Mouse (Mus musculus) effector memory CD4-positive, alpha-beta T cell, adult 7 months (primary cell): ENCODE results near the gene Rad23a. TPM values are rescaled to one million over a fixed set of nuclear protein-coding genes. Genes with fewer than 3 reads are reported as not detected.

Experiments
- polyA plus RNA-seq: library from polyadenylated mRNA; unstranded; fragments of 100-300 nt; shearing (Covaris generic); gene quantifications from one replicate; pipeline ENCODE4 v1.2.1, GENCODE M21; 2017

Rad23a gene
- polyA plus RNA-seq, result 132 TPM

DNA sequence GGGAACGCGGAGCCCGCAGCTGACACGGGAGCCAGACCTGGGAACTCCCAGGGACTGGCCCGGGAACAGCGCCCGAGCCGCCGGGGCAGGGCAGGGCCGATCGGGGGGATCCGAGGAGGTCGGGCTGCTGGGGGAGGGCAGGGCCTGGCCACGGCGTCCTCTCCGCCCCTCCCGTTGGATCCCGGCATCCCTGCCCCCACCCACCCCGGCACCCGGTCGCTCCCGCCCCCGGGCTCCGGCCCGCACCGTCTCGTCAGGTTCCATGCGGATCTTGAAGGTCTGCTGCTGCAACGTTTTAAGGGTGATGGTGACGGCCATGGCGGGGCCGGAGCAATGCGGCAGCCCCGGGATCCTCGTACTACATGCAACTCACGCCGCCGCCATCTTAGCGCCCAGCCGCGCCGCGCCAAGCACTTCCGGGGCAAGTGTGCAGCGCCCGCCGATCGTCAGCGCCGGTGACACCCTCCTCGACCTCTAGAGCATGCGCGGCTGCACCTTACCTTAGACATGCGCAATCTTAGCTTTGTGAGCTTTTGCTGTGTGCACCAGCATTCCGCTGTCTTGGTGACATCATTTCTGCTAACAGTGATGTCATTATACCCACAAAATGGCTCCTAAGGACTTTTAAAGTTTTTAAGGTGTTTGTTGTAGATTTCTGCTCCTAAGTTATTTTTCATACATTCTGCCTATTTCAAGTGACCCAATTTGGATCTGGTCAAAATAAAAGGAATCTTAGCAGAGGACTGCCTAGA lies at the start of gene Rad23a:
Gene Rad23a (minus strand): TSS at position 418 of the 752 bp plus-strand sequence.

GRCm38 (mm10) chr8:84871376-84872308 lies 31.2 kb upstream of the Rad23a start, which contains the start of gene Syce2:
Gene Syce2, plus strand, starts transcription at chr8:84872111.

DNA sequence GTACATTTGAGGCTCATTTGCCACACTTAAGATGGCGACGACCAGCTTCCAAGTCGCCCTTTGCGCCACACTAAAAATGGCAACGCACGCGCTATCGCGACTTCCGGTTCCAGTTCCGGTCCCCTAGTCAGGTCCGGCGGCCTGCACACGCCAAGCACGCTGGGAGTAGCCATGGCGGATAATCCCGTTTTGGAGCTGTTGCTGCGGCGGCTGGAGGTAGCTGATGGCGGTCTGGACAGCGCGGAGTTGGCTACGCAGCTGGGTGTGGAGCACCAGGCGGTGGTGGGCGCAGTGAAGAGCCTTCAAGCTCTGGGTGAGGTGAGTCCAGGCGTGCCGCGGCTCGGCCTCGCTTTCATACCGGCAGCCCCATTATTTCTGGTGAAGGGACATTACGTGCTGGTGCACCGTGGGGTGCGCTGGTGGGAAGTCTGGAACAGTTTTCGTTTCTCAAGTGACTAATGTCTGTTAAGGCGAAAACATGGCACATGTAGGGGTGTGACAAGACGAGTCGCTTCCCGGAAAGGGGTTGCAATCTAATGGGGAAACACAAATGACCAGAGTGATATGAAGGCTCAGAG lies 16.5 kb upstream of the Rad23a start, which contains the start of gene Farsa:
Gene Farsa (plus strand): TSS at position 126 of the 578 bp plus-strand sequence.

GRCm38 (mm10) chr8:84846722-84847572 lies 6.5 kb upstream of the Rad23a start, which contains the start of gene Calr:
Gene Calr, minus strand, starts transcription at chr8:84846934.

DNA sequence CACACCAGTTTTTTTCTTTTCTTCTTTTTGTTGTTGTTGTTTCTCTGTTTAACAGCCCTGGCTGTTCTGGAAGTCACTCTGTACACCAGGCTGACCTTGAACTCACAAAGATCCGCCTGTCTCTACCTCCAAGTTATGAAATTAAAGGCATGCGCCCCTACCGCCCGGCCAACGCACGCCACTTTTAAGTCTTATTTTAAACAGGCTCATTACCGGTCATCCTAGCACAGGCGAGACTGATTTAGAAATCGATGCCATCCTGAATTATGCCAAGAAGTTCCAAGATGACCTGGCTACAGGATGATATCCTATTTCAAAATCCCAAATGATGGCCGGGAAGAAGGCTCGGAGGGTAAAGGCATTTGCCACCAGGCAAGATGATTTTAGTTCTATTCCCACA lies 9.0 kb downstream of the Rad23a start, which contains the start of gene Gadd45gip1:
Gene Gadd45gip1 (plus strand): TSS at position 33 of the 400 bp plus-strand sequence.

DNA sequence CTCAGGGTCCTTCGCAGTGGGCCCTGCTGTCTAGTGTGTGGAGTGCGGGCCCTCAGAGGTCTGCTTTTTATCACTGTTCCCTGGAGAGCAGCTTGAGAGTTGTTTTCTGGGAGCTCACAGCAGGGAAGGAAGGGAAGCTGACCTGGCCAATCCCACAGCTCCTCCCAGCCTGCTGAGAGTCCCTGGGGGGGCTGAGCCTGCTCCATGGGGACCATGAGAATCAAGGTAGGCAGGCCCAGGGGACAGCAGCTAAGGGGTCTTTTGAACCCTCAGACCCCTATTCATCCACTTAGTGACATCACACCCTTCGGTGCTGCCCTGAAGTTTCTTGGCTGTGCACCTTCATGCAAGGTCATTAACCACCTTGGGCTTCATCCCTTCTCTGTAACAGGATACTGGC lies 17.7 kb downstream of the Rad23a start, which contains the start of gene Dand5:
Gene Dand5 (minus strand): TSS at position 101 of the 400 bp plus-strand sequence.

DNA sequence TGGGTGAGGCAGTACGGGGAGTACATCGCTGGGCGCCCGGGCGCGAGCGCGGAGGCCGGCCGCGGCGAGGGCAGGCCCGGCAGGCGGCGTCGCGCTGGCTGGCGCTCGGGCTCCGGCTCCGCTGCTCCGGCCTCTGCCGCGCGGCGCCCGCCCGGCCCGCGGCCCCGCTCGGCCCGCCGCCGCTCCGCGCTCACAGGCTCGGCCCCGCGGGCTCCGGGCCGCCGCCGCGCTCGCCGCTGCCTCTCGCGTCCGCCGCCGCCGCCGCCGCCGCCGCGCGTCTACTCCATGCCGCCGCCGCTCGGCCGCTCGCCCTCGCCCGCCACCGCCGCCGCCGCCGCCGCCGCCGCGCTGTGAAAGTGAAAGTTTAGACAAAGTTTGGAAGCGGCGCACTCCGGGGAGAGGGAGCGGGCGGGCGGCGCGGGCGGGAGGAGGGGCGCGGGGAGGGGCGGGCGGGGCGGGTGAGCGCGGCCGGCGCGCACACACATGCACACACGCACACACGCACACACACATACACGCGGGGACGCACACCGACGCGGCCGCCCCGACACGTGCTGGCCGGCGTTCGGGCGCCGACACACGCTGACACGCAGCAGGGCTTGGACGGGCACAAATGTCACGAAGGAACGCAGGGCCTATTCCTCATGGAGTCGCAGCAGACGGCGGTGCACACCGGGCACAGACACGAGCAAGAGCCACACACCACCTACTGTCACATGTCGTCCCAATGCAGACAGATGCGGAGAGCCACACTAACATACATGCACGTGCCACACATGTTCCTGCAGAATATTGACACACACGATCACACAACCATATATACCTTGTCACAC lies 40.2 kb downstream of the Rad23a start, which contains the start of gene Nfix:
Gene Nfix (minus strand): TSS at position 346 of the 833 bp plus-strand sequence.

Other genes with a start within 250 kb of the Rad23a start
- 936 TPM for gene Ier2, start 177.8 kb downstream of the Rad23a start, polyA plus RNA-seq
- gene Trmt1, start 154.4 kb downstream of the Rad23a start, polyA plus RNA-seq, result 57.7 TPM
- 15.1 TPM for gene Nacc1, start 152.8 kb downstream of the Rad23a start, polyA plus RNA-seq
- gene Lyl1, start 139.2 kb downstream of the Rad23a start, polyA plus RNA-seq, result not detected
- gene G430095P16Rik, start 117.7 kb downstream of the Rad23a start, polyA plus RNA-seq, result 7.6 TPM
- 6.2 TPM for gene Nfix, start 40.3 kb downstream of the Rad23a start, polyA plus RNA-seq
- gene Dand5, start 17.8 kb downstream of the Rad23a start, polyA plus RNA-seq, result 2.1 TPM
- gene Gadd45gip1, start 9.1 kb downstream of the Rad23a start, polyA plus RNA-seq, result 23.3 TPM
- gene Calr, start 6.3 kb upstream of the Rad23a start, polyA plus RNA-seq, result 572 TPM
- 70.0 TPM for gene Farsa, start 16.3 kb upstream of the Rad23a start, polyA plus RNA-seq
- 4.4 TPM for gene Syce2, start 31.4 kb upstream of the Rad23a start, polyA plus RNA-seq
- gene Gcdh, start 53.3 kb upstream of the Rad23a start, polyA plus RNA-seq, result 18.6 TPM
- not detected for gene Klf1, start 61.3 kb upstream of the Rad23a start, polyA plus RNA-seq
- gene Dnase2a, start 67.9 kb upstream of the Rad23a start, polyA plus RNA-seq, result 7.4 TPM
- gene Mast1, start 96.7 kb upstream of the Rad23a start, polyA plus RNA-seq, result 0.50 TPM
- not detected for gene Rtbdn, start 106.3 kb upstream of the Rad23a start, polyA plus RNA-seq
- gene Gm49661, start 128.8 kb upstream of the Rad23a start, polyA plus RNA-seq, result not detected
- gene Prdx2, start 128.9 kb upstream of the Rad23a start, polyA plus RNA-seq, result 100 TPM
- 47.0 TPM for gene Rnaseh2a, start 129.1 kb upstream of the Rad23a start, polyA plus RNA-seq
- 5,448 TPM for gene Junb, start 138.1 kb upstream of the Rad23a start, polyA plus RNA-seq
- gene Hook2, start 149.9 kb upstream of the Rad23a start, polyA plus RNA-seq, result 17.0 TPM
- gene Best2, start 173.9 kb upstream of the Rad23a start, polyA plus RNA-seq, result not detected
- gene Asna1, start 184.6 kb upstream of the Rad23a start, polyA plus RNA-seq, result 27.0 TPM
- gene Trir, start 186.2 kb upstream of the Rad23a start, polyA plus RNA-seq, result 176 TPM
- 27.4 TPM for gene Tnpo2, start 196.2 kb upstream of the Rad23a start, polyA plus RNA-seq
- 4.4 TPM for gene Fbxw9, start 219.4 kb upstream of the Rad23a start, polyA plus RNA-seq
- gene Gm5741, start 227.3 kb upstream of the Rad23a start, polyA plus RNA-seq, result not detected
- 89.9 TPM for gene Dhps, start 231.1 kb upstream of the Rad23a start, polyA plus RNA-seq
- 122 TPM for gene Wdr83os, start 240.1 kb upstream of the Rad23a start, polyA plus RNA-seq
- gene Wdr83, start 240.6 kb upstream of the Rad23a start, polyA plus RNA-seq, result 14.5 TPM
- 100 TPM for gene Man2b1, start 242.6 kb upstream of the Rad23a start, polyA plus RNA-seq